Mouse (Mus musculus) liver, postnatal 0 days (tissue): ENCODE results near the gene Tmem248.

Experiments
- CTCF ChIP-seq: sonication (generic); IDR thresholded peaks from 2 replicates; pipeline ENCODE4 v1.5.1; 2016; ENCODE audit warnings: antibody characterized with exemption, low read depth
- EP300 ChIP-seq: IDR thresholded peaks from 2 replicates; pipeline ENCODE4 v1.6.1; 2016; ENCODE audit warnings: antibody characterized with exemption, low read depth, mild to moderate bottlenecking

DNA sequence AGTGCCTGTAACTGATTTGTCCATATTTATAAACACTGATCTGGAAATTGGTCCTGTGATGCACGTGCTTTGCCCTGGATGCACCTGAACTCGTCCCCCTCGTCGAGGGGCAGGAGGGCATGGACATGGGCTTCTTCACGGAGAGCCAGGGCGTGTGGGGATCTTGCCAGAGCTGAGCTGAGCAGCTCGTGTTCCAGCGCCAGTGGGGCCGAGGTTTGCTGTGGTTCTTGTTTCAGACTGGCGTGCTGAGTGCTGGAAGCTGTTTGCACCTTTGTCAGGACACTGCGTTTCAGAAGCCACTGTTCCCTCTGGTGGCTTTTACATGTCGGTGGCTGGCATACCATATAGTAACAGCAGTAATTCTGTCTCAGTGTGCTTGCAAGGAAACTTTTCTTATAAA, 24.5 kb downstream of the Tmem248 start:
- TF ChIP-seq CTCF (no peak), EP300 (no peak)
